ENCODE assay signal across 13 mouse cellular contexts in genomic region chr5:124337103-124337502, GRCm38 (mm10). TPM values are rescaled to one million over a fixed set of nuclear protein-coding genes. Genes with fewer than 3 reads are reported as not detected.
A peak's percentile ranks its signal among the peaks of the same experiment; 100 is the strongest.
DNase-seq lines count a peak whose midpoint lies in the region; ATAC-seq and TF ChIP-seq lines count a peak whose summit lies in the region.
"Had no signal": no experiment of that assay in that cellular context is flagged by ENCODE, and none has a peak within 500 bp of the region (broad histone marks: within the 10 kb centered on the region; RNA-seq: fewer than 3 reads in every experiment).

No protein-coding gene starts in this region.

- no peaks in the 10 kb centered on the region for H3K27me3 ChIP-seq in forebrain, embryonic 12.5 days
- H3K27me3 ChIP-seq in forebrain, embryonic 10.5 days (ENCODE audit: poor library complexity, severe bottlenecking): no peaks in the 10 kb centered on the region
- no peaks in the 10 kb centered on the region for H3K27me3 ChIP-seq in hindbrain, embryonic 10.5 days (ENCODE audit: insufficient read depth, poor library complexity, severe bottlenecking)
- H3K27me3 ChIP-seq in hindbrain, postnatal 0 days (ENCODE audit: insufficient read depth, low read length): no peaks in the 10 kb centered on the region
- no peaks in the 10 kb centered on the region for H3K27me3 ChIP-seq in midbrain, embryonic 10.5 days (ENCODE audit: low read depth, poor library complexity, severe bottlenecking)
- H3K27me3 ChIP-seq in midbrain, embryonic 14.5 days (ENCODE audit: control insufficient read depth, insufficient read depth, low read length): no peaks in the 10 kb centered on the region
- H3K27me3 ChIP-seq in neural tube, embryonic 13.5 days: no peaks in the 10 kb centered on the region
- H3K27me3 ChIP-seq: kidney, embryonic 15.5 days; limb, embryonic 15.5 days had no signal

- 0 out of 2 replicates have a peak overlapping the region, but pooled peaks have one; percentile 70 for H3K27ac ChIP-seq in forebrain, embryonic 12.5 days
- no peak overlapping the region for H3K27ac ChIP-seq in forebrain, embryonic 10.5 days
- peak overlapping the region; percentile 76 for H3K27ac ChIP-seq in hindbrain, embryonic 10.5 days
- no peak overlapping the region for H3K27ac ChIP-seq in hindbrain, postnatal 0 days
- H3K27ac ChIP-seq in midbrain, embryonic 10.5 days (replicated peaks): peak overlapping the region; percentile 28; the same call in 1 of the 2 replicates
- H3K27ac ChIP-seq in midbrain, embryonic 14.5 days (replicated peaks; ENCODE audit: low read depth, low read length): no peak overlapping the region
- 0 out of 2 replicates have a peak overlapping the region, but pooled peaks have one; percentile 73 for H3K27ac ChIP-seq in neural tube, embryonic 13.5 days (replicated peaks)
- H3K27ac ChIP-seq: kidney, embryonic 15.5 days; limb, embryonic 15.5 days had no signal

- H3K4me2 ChIP-seq in forebrain, embryonic 12.5 days: no peak overlapping the region
- H3K4me2 ChIP-seq in hindbrain, postnatal 0 days (ENCODE audit: low read depth, low read length): no peak overlapping the region
- H3K4me2 ChIP-seq in midbrain, embryonic 14.5 days (ENCODE audit: low read length): no peak overlapping the region
- no peak overlapping the region for H3K4me2 ChIP-seq in neural tube, embryonic 13.5 days
- H3K4me2 ChIP-seq: kidney, embryonic 15.5 days; limb, embryonic 15.5 days had no signal

- 94% methylated on average over 9 of the region's 9 CpGs for WGBS in forebrain, embryonic 12.5 days
- WGBS in forebrain, embryonic 10.5 days: 95% methylated on average over 9 of the region's 9 CpGs
- 92% methylated on average over 9 of the region's 9 CpGs for WGBS in hindbrain, embryonic 10.5 days
- 70% methylated on average over 9 of the region's 9 CpGs for WGBS in hindbrain, postnatal 0 days
- WGBS in midbrain, embryonic 10.5 days: 90% methylated on average over 9 of the region's 9 CpGs
- WGBS in midbrain, embryonic 14.5 days: 90% methylated on average over 9 of the region's 9 CpGs
- 80% methylated on average over 9 of the region's 9 CpGs for WGBS in neural tube, embryonic 13.5 days

- H3K9me3 ChIP-seq in forebrain, embryonic 12.5 days: no peaks in the 10 kb centered on the region
- H3K9me3 ChIP-seq in forebrain, embryonic 10.5 days: no peaks in the 10 kb centered on the region
- H3K9me3 ChIP-seq in hindbrain, embryonic 10.5 days: no peaks in the 10 kb centered on the region
- no peaks in the 10 kb centered on the region for H3K9me3 ChIP-seq in hindbrain, postnatal 0 days (ENCODE audit: low read length)
- H3K9me3 ChIP-seq in midbrain, embryonic 10.5 days (replicated peaks): no peaks in the 10 kb centered on the region
- H3K9me3 ChIP-seq in midbrain, embryonic 14.5 days (ENCODE audit: control insufficient read depth, low read length): no peaks in the 10 kb centered on the region
- H3K9me3 ChIP-seq in neural tube, embryonic 13.5 days: no peaks in the 10 kb centered on the region
- H3K9me3 ChIP-seq: kidney, embryonic 15.5 days; limb, embryonic 15.5 days had no signal

- no peak overlapping the region for H3K4me3 ChIP-seq in forebrain, embryonic 12.5 days (replicated peaks)
- H3K4me3 ChIP-seq in forebrain, embryonic 10.5 days: no peak overlapping the region
- H3K4me3 ChIP-seq in hindbrain, embryonic 10.5 days: no peak overlapping the region
- no peak overlapping the region for H3K4me3 ChIP-seq in hindbrain, postnatal 0 days (ENCODE audit: low read length)
- H3K4me3 ChIP-seq in midbrain, embryonic 10.5 days: no peak overlapping the region
- H3K4me3 ChIP-seq in midbrain, embryonic 14.5 days (replicated peaks; ENCODE audit: low read depth, low read length): no peak overlapping the region
- H3K4me3 ChIP-seq in neural tube, embryonic 13.5 days: no peak overlapping the region
- H3K4me3 ChIP-seq: kidney, embryonic 15.5 days; limb, embryonic 15.5 days had no signal

- DNase-seq in forebrain, embryonic 10.5 days (ENCODE audit: extremely low spot score, low spot score): no peak
- DNase-seq in hindbrain, embryonic 10.5 days (ENCODE audit: low spot score): no peak
- no peak for DNase-seq in hindbrain, postnatal 0 days (ENCODE audit: low spot score)
- DNase-seq in midbrain, embryonic 10.5 days (ENCODE audit: low spot score): no peak
- DNase-seq in midbrain, embryonic 14.5 days: no peak
- DNase-seq in ovary, postnatal 14 days (ENCODE audit: low spot score): no peak
- DNase-seq: liver, postnatal 0 days; thymus, adult 18-20 months had no signal

- 0 out of 2 replicates have a peak, but pooled peaks cover 6% of the 10 kb centered on the region for H3K36me3 ChIP-seq in forebrain, embryonic 12.5 days (replicated peaks)
- H3K36me3 ChIP-seq in forebrain, embryonic 10.5 days (replicated peaks): peaks cover 30% of the 10 kb centered on the region
- peaks cover 30% of the 10 kb centered on the region for H3K36me3 ChIP-seq in hindbrain, embryonic 10.5 days
- H3K36me3 ChIP-seq in hindbrain, postnatal 0 days (ENCODE audit: insufficient read depth, low read length): no peaks in the 10 kb centered on the region
- H3K36me3 ChIP-seq in midbrain, embryonic 10.5 days: peaks cover 29% of the 10 kb centered on the region
- 0 out of 2 replicates have a peak, but pooled peaks cover 6% of the 10 kb centered on the region for H3K36me3 ChIP-seq in midbrain, embryonic 14.5 days (ENCODE audit: control insufficient read depth, insufficient read depth, low read length)
- no peaks in the 10 kb centered on the region for H3K36me3 ChIP-seq in neural tube, embryonic 13.5 days
- H3K36me3 ChIP-seq: limb, embryonic 15.5 days had no signal

- peaks cover 28% of the 10 kb centered on the region for H3K4me1 ChIP-seq in forebrain, embryonic 12.5 days
- peaks cover 10% of the 10 kb centered on the region for H3K4me1 ChIP-seq in forebrain, embryonic 10.5 days
- peaks cover 58% of the 10 kb centered on the region for H3K4me1 ChIP-seq in hindbrain, embryonic 10.5 days (replicated peaks)
- peaks cover 8% of the 10 kb centered on the region; the same call in 1 of the 2 replicates for H3K4me1 ChIP-seq in hindbrain, postnatal 0 days (ENCODE audit: insufficient read depth, low read length)
- peaks cover 27% of the 10 kb centered on the region for H3K4me1 ChIP-seq in midbrain, embryonic 10.5 days
- H3K4me1 ChIP-seq in midbrain, embryonic 14.5 days (ENCODE audit: control insufficient read depth, insufficient read depth, low read length): 0 out of 2 replicates have a peak, but pooled peaks cover 6% of the 10 kb centered on the region
- peaks cover 72% of the 10 kb centered on the region for H3K4me1 ChIP-seq in neural tube, embryonic 13.5 days (replicated peaks)

- TF ChIP-seq CTCF in hindbrain, postnatal 0 days (IDR thresholded peaks at IDR 0.05; ENCODE audit: low read depth): no peak

- no peak overlapping the region for H3K9ac ChIP-seq in forebrain, embryonic 12.5 days
- no peak overlapping the region for H3K9ac ChIP-seq in hindbrain, postnatal 0 days (replicated peaks; ENCODE audit: low read length)
- H3K9ac ChIP-seq in midbrain, embryonic 14.5 days (replicated peaks; ENCODE audit: low read length): no peak overlapping the region
- H3K9ac ChIP-seq in neural tube, embryonic 13.5 days: no peak overlapping the region; the same call in 1 of the 2 replicates
- H3K9ac ChIP-seq: kidney, embryonic 15.5 days; limb, embryonic 15.5 days; liver, postnatal 0 days had no signal

- ATAC-seq in forebrain, embryonic 12.5 days (ENCODE audit: low FRiP score): no peak
- no peak for ATAC-seq in hindbrain, postnatal 0 days
- ATAC-seq in midbrain, embryonic 14.5 days (ENCODE audit: low FRiP score, low TSS enrichment): no peak
- no peak for ATAC-seq in neural tube, embryonic 13.5 days (ENCODE audit: low read depth)
- ATAC-seq: inflammation-experienced regulatory T-cells, adult 6 months; liver, postnatal 0 days had no signal

RNA-seq across cellular contexts. Expression of gene 2810006K23Rik, which starts 9.2 kb away (rescaled TPM):
- polyA plus RNA-seq in forebrain, embryonic 12.5 days (2016; fragmentation: Nextera tagmentation; extraction: Ambion mirVana): 19.2 and 23.0 TPM in 2 replicates
- 24.9 and 25.7 TPM in 2 replicates for polyA plus RNA-seq in forebrain, embryonic 10.5 days (2016; fragmentation: Nextera tagmentation; extraction: Ambion mirVana)
- polyA plus RNA-seq in hindbrain, embryonic 10.5 days (2016; fragmentation: Nextera tagmentation; extraction: Ambion mirVana): 26.9 and 27.7 TPM in 2 replicates
- 8.1 and 12.0 TPM in 2 replicates for total RNA-seq in hindbrain, postnatal 0 days (2014; rRNA removed)
- polyA plus RNA-seq in hindbrain, postnatal 0 days (2015; fragmentation: Nextera tagmentation; extraction: Ambion mirVana): 9.7 and 11.3 TPM in 2 replicates
- 27.8 and 30.2 TPM in 2 replicates for polyA plus RNA-seq in midbrain, embryonic 10.5 days (2016; fragmentation: Nextera tagmentation; extraction: Ambion mirVana)
- 9.1 and 10.6 TPM in 2 replicates for polyA plus RNA-seq in midbrain, embryonic 14.5 days (2014; fragmentation: Nextera tagmentation; extraction: Ambion mirVana)
- polyA plus RNA-seq in neural tube, embryonic 13.5 days (2015; fragmentation: Nextera tagmentation; extraction: Ambion mirVana): 16.0 and 17.0 TPM in 2 replicates

RNA-seq across cellular contexts. Expression of gene Mphosph9, which starts 9.3 kb away (rescaled TPM):
- 24.4 and 24.7 TPM in 2 replicates for polyA plus RNA-seq in forebrain, embryonic 12.5 days (2016; fragmentation: Nextera tagmentation; extraction: Ambion mirVana)
- polyA plus RNA-seq in forebrain, embryonic 10.5 days (2016; fragmentation: Nextera tagmentation; extraction: Ambion mirVana): 19.5 and 20.9 TPM in 2 replicates
- 17.3 and 19.3 TPM in 2 replicates for polyA plus RNA-seq in hindbrain, embryonic 10.5 days (2016; fragmentation: Nextera tagmentation; extraction: Ambion mirVana)
- 13.4 and 20.7 TPM in 2 replicates for total RNA-seq in hindbrain, postnatal 0 days (2014; rRNA removed)
- polyA plus RNA-seq in hindbrain, postnatal 0 days (2015; fragmentation: Nextera tagmentation; extraction: Ambion mirVana): 9.2 and 11.1 TPM in 2 replicates
- 16.2 and 18.5 TPM in 2 replicates for polyA plus RNA-seq in midbrain, embryonic 10.5 days (2016; fragmentation: Nextera tagmentation; extraction: Ambion mirVana)
- polyA plus RNA-seq in midbrain, embryonic 14.5 days (2014; fragmentation: Nextera tagmentation; extraction: Ambion mirVana): 11.7 and 16.8 TPM in 2 replicates
- polyA plus RNA-seq in neural tube, embryonic 13.5 days (2015; fragmentation: Nextera tagmentation; extraction: Ambion mirVana): 13.5 and 14.5 TPM in 2 replicates

RNA-seq across cellular contexts. Expression of gene Cdk2ap1, which starts 25.8 kb away (rescaled TPM):
- 81.1 and 105 TPM in 2 replicates for polyA plus RNA-seq in forebrain, embryonic 12.5 days (2016; fragmentation: Nextera tagmentation; extraction: Ambion mirVana)
- 57.3 and 64.7 TPM in 2 replicates for polyA plus RNA-seq in forebrain, embryonic 10.5 days (2016; fragmentation: Nextera tagmentation; extraction: Ambion mirVana)
- polyA plus RNA-seq in hindbrain, embryonic 10.5 days (2016; fragmentation: Nextera tagmentation; extraction: Ambion mirVana): 71.2 and 95.2 TPM in 2 replicates
- 209 and 223 TPM in 2 replicates for total RNA-seq in hindbrain, postnatal 0 days (2014; rRNA removed)
- polyA plus RNA-seq in hindbrain, postnatal 0 days (2015; fragmentation: Nextera tagmentation; extraction: Ambion mirVana): 102 and 109 TPM in 2 replicates
- 61.6 and 64.3 TPM in 2 replicates for polyA plus RNA-seq in midbrain, embryonic 10.5 days (2016; fragmentation: Nextera tagmentation; extraction: Ambion mirVana)
- polyA plus RNA-seq in midbrain, embryonic 14.5 days (2014; fragmentation: Nextera tagmentation; extraction: Ambion mirVana): 72.3 and 76.7 TPM in 2 replicates
- polyA plus RNA-seq in neural tube, embryonic 13.5 days (2015; fragmentation: Nextera tagmentation; extraction: Ambion mirVana): 90.3 and 94.3 TPM in 2 replicates

Comparison
In these comparisons a context has a peak if more than half of its experiments do, and no peak if none do; other contexts are left out.
1. H3K27ac ChIP-seq: peak in forebrain, embryonic 12.5 days (single experiment), hindbrain, embryonic 10.5 days (single experiment), midbrain, embryonic 10.5 days (single experiment) and neural tube, embryonic 13.5 days (single experiment); none in forebrain, embryonic 10.5 days (single experiment), hindbrain, postnatal 0 days (single experiment) and midbrain, embryonic 14.5 days (single experiment).